Mouse (Mus musculus): ENCODE measurements around the gene Icam2.
A peak's percentile ranks its signal among the peaks of the same experiment; 100 is the strongest.
"Not testable (repeated sequence)": the region's sequence is repeated elsewhere in the genome, so short reads cannot be mapped to it uniquely, and the experiment has no call there.

The Icam2 gene

DNA sequence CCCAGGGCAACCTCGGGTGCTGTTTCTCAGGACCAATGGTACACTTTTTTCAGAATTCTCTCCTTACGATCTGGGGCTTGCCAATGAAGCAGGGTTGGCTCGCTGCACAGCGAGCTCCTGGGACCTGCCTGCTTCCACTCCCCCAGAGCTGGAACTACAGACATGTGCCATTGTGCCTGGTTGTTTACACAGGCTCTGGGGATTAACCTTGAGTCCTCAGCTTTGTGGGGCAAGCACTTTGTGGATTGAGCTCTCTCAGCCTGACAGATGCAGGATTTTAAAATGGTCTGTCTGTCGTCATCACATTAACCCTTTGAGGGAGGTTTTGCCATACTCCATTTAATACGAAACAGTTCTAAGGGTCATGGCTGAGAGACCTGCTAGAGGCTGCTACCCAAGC is 43.0 kb downstream of the Icam2 start:
- no peak for DNase-seq (ENCODE audit: low read depth, low spot score)

DNA sequence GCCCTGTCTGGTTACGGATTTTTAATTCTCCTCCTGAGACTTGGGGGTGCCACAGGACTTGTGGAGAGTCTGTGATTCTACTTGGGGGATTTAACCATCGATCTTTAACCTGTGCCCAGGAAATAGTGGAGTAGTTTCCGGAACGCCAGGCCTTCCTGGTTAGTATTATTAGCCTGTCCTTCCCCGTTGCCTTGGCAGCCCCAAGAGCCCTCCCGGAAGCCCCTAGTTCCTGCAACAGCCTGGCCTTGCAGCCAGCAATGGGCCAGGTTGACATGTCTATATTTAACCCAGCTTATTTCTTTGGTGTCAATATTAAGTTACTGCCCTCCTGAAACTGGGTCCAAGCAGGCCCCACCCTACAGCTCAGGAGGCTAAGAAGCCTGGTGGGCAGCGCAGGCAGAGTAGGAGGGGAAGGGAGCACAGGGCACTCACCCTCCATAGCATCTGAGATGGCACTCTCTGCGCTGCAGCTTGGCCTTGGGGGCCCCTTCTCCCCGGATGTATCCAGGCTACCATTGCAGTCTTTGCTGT is 46.8 kb downstream of the Icam2 start:
- no peak for DNase-seq (ENCODE audit: low read depth, low spot score)

DNA sequence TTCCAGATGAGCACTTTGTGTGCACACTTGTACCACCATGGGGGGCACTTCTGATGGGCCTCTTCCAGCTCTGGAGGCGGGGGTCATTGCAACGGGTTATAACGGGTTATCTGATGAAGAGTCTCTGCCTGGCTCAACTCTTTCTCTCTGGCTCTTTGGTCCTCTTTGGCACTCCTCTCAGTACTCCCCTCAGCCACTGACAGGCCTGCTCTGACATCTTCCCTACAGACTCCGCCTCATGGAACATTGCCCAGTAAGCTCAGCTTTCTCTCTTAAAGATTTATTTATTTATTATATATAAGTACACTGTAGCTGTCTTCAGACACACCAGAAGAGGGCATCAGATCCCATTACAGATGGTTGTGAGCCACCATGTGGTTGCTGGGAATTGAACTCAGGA is 48.6 kb downstream of the Icam2 start:
- not testable (repeated sequence) for DNase-seq (ENCODE audit: low read depth, low spot score)

DNA sequence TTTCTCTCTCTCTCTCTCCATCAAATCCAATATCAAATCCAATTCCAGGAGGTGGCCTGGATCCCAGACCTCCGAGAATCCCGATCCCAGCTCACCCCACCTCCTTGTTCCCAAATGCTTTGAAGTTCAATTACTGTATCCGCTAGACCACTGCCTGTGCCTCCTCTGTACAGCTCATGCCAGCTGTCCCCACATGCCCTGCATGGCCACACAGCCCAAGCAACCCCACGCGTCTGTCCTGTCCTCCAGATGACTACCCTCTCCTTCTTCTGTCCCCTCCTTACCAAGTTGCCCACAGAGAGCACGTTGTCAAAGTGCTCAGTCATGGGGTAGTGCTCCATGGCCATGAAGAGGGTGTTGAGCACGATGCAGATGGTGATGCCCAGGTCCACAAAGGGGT is 49.0 kb downstream of the Icam2 start:
- DNase-seq (ENCODE audit: low read depth, low spot score), result no peak

DNA sequence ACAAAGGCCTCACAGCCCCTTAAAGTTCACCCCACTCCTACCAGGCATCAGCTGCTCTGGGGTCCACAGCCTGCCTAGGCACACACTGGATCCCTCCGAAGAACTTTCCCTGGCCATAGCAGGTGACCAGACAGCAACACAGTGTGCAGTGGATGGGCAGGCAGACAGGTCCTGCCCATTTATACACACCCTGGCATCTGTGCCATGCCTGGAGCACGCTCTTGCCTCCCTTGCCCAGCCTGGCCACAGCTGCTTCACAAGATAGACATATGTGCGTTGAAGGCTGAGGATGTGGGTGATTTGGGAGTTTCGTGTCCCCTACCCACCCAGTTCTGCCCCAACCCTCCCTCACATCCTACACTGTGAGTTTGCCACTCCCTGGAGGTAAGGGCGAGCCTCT is 49.8 kb downstream of the Icam2 start:
- no peak for DNase-seq (ENCODE audit: low read depth, low spot score)

DNA sequence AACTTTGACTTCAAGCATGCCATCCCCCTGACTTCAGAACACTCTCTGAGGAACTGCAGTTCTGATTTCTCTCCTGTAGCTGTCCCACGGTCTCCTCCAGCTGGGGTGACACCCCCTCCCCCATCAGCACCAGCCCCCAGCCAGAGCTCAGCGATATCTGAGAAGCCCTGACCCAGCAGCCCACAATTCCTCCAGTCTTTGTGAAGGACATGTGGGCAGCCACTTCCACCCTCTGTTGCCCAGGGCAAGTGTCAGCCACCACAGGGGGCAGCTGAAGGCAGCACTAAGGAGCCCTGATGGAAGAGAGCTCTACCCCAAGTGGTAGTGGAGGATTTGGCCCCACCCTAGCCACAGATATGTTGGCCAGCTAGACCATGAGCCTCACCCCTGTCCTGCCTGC is 53.8 kb downstream of the Icam2 start:
- no peak for DNase-seq (ENCODE audit: low read depth, low spot score)

DNA sequence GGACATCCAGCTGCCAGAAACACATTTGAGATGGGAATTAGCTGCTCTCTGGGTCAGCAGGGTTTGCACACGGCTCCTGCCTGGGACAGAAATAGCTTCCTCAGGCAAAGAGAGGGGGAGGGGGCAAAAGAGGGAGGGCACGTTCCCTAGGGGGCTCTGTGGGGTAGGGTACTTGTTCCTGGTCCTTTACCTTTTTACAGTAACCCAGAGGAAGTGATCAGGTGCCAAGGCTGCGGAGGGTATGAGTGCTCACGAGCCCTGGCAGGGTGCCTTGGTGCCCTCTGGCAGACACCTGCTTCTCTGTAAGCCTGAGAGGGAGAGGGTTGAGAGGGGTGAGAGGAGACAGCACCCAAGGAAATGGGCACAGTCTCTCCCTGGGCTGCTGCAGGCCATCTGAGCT is 55.4 kb downstream of the Icam2 start:
- DNase-seq (ENCODE audit: low read depth, low spot score), result no peak

DNA sequence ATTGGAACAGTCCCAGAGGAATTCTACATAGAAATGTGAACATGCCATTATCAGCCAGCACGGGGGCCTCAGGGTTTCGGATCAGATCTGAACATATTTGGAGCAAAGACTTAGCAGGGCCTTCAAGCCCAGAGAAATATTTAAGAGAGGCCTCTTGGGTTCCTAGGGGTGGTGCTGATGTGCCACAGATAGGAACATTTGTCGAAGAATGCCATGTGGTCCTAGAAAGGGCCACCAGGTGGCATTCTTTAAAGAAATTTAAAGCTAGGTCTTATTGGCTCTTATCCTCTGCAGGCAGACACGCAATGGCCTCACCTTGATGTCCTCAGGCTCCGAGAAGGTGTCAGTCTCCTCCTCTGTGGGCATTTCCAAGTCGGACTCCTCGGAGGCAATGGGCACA is 58.2 kb downstream of the Icam2 start:
- DNase-seq (ENCODE audit: low read depth, low spot score), result peak; percentile 70

DNA sequence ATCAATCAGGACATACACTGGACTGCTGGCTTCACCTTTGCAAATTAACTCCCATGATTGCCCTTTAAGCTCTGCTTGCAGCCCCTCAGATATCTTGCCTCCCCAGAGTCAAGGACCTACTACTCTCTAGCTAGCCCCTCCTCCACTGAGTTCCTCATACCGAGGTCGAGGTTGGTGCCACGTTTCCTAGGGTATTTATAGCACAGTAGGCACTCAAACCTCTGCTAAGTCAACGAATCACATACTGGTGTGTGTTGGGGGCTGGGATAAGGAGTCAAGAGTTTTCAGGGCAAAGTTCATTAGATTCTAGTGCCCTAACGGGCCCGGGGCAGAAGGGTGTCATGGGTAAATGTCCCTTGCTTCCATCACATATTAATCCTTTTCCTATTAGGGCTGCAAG is 58.7 kb downstream of the Icam2 start:
- DNase-seq (ENCODE audit: low read depth, low spot score), result no peak

DNA sequence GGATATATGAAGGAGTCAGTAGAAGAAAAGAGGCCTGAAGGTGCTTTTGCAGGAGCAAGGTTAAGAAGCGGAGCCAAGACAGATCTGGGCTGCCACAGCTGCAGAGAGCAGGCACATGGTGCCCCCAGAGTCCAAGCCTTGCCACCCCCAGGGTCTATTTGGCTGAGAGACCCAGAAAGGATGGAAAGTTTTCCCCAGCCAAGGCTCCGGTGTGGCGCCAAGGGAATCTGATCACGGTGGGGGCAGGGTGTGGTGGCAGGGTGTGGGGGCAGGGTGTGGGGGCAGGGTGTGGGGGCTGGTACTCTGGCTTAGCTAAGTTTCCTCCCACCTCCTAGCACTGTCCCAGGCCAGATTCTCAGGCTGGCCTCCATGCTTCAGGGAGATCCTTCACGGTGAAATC is 59.4 kb downstream of the Icam2 start:
- DNase-seq (ENCODE audit: low read depth, low spot score), result no peak

All from ES-CJ7 (cell line).